Mouse (Mus musculus): Measurements from ENCODE around the gene Gm20388.

GRCm38 (mm10) chr8:123387801-123388200 is 3477.2 kb downstream of the Gm20388 start:
- TF ChIP-seq CTCF (IDR thresholded peaks at IDR 0.05; ENCODE audit: low read depth, low read length), result no peak
- no peak for TF ChIP-seq POLR2A (IDR thresholded peaks at IDR 0.05; ENCODE audit: insufficient read depth, low read length)
- no peak for TF ChIP-seq EP300 (IDR thresholded peaks at IDR 0.05; ENCODE audit: insufficient read depth, low read depth, low read length)

Data from ES-Bruce4 (cell line).